Mouse (Mus musculus): Measurements from ENCODE around the gene Rab7b. TPM values are rescaled to one million over a fixed set of nuclear protein-coding genes. Genes with fewer than 3 reads are reported as not detected.

Rab7b gene
- total RNA-seq, 2 experiments from 2014 or later: 3.8 to 4.1 TPM

DNA sequence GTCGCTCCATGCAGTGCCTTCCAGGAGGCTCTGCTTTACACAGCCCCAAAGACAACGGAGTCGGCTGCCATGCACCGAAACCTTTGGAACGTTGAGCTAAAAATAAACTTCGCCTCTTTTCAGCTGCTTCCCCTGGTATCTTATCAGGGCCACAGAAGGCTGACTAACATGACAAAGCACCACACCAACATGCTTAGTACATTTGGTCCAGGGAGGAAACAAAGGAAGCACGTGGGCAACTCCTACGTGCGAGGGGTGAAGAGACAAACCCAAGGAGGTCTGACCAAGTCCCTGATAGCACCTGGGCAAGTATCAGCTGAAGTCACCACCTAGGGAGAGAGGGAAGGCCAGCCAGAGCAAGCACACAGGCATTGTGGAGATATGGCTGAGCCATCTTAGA is 48.0 kb downstream of the Rab7b start:
- DNase-seq (ENCODE audit: low spot score in 2 of 2): no peak

- DNase-seq (ENCODE audit: low spot score in 2 of 2): peak; percentile 75 to 82
Measured at GRCm38 (mm10) chr1:131737269-131737668, 48.8 kb downstream of the Rab7b start.

GRCm38 (mm10) chr1:131738760-131739159 is 50.3 kb downstream of the Rab7b start:
- no peak for DNase-seq (ENCODE audit: low spot score in 2 of 2)

DNA sequence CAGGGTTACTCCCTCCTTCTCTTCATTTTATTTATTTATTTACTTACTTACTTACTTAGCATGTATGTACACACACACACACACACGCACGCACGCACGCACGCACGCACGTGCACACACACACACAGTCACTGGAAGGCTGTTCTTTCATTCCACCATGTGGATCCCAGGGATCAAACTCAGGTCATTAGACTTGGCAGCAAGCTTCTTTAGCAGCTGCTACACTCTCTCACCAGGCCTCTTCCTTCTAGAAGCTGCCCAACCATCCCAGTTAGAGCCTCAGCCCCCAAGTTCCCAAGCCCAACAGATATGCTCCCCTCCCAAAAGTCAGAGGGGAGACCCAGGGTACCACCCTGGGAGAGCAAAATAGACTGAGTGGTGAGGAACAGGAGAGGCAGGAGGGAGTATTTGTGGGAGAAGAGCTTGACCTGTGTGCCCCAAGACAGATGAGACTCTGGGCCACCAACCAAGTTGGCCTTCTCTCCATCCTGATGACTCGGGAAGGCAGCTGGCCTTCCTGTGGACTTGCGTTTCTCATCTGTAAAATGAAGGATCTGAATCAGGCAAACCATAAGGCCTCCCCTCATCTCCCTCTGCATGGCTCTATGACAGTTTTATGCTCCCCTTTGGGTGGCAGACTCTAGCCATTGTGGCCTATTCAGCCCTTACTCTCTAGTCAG is 51.1 kb downstream of the Rab7b start:
- no peak for DNase-seq (ENCODE audit: low spot score in 2 of 2)

- DNase-seq (ENCODE audit: low spot score in 2 of 2): no peak
Measured at GRCm38 (mm10) chr1:131743868-131744464, 55.5 kb downstream of the Rab7b start, which contains the start of gene Slc26a9. Gene Slc26a9, plus strand, starts transcription at chr1:131744022.

GRCm38 (mm10) chr1:131745391-131745790 is 56.9 kb downstream of the Rab7b start:
- DNase-seq (ENCODE audit: low spot score in 2 of 2): no peak

DNA sequence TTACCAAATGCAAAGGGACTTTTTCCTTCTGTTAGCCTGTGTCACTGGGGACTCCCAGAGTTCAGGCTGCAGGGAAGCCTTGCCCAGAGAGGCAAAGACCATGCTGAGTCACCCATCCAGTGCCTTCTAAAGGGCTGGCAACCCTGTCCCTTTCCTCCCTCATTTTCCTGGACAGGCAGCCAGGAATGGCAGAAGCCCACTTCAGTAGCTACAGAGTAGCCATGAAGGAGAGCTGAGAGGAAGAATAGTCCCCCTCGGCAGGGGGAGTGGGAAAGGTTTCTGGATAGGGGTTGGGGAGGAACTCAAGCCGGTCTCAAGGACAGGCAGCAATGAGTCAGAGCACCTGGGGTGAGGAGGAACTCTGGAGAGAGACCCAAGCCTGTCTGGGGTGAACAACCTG is 59.3 kb downstream of the Rab7b start:
- DNase-seq (ENCODE audit: low spot score in 2 of 2): no peak

DNA sequence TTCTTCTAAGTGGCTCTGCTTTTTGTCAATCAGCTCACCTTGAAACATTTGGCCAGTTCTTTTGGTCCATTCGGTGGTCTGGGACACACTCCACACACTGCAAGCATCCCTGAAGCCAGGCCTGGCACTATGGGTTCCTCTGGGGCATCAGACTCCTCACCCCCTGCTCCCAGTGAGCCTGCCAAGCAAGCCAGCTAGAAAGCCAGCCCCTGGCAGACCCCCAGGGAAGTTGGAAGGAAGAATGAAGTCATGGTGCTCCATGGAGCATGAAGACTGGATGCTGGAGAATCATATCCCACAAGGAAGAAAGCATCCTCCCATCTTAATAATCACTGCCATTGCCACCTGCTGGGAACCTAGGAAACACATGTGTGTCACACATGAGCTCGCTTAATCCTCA is 60.1 kb downstream of the Rab7b start:
- no peak for DNase-seq (ENCODE audit: low spot score in 2 of 2)

- DNase-seq (ENCODE audit: low spot score in 2 of 2): no peak
Measured at GRCm38 (mm10) chr1:131749706-131750545, 61.4 kb downstream of the Rab7b start.

- no peak for DNase-seq (ENCODE audit: low spot score in 2 of 2)
Measured at GRCm38 (mm10) chr1:131751181-131751890, 62.8 kb downstream of the Rab7b start.

DNA sequence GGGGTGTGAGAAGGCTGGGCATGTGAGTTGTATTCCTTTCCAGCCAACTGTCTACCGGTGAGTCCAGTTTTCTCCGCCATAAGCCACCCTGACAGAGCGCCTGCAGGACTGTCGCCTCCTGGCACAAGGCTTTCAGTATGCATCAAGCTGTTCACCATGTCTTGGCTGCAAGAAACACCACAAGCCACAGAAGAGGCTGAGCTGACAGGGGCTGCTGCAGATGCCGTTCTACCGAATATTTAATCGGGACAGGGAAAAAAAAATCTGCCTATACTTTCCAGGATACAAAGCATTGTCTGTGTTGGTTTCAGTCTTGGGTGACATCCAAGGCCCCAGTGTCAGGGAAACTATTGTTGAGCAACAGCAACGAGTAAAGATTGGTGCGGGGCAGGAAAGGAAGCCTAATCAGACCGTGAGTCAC is 63.4 kb downstream of the Rab7b start:
- DNase-seq (ENCODE audit: low spot score in 2 of 2): peak in 1 of 2 experiments; percentile 21

DNA sequence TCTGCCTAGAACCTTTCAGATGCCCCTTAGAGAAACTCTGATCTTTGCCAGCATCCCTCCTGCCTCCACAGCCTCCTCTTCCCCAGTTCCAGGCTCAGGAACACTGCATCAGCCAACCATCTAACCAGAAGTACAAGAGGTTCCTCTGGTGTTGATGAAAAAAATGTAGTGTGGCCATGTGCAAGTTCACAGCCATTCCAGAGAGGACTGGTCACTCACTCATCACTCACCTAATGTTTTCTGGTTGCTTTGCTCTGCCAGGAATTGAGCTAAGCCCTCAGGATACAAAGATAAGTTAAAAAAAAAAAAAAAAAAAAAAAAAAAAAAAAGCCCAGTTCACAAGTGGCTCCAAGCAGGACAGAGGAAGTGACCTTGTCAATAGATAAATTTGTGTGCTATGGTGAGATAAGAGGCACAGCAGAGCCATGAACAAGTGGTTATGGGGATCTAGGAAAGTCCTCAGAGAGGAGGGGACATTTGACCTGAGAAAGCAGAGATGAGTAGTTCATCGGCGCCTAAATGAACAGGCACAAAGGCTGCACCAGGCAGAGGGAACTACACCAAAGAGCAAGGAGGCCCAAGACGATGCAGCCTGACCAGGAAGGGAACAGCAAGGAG is 65.8 kb downstream of the Rab7b start:
- DNase-seq (ENCODE audit: low spot score in 2 of 2): no peak

GRCm38 (mm10) chr1:131754916-131755315 is 66.4 kb downstream of the Rab7b start:
- DNase-seq (ENCODE audit: low spot score in 2 of 2): no peak

- no peak for DNase-seq (ENCODE audit: low spot score in 2 of 2)
Measured at GRCm38 (mm10) chr1:131757211-131757610, 68.7 kb downstream of the Rab7b start.

DNA sequence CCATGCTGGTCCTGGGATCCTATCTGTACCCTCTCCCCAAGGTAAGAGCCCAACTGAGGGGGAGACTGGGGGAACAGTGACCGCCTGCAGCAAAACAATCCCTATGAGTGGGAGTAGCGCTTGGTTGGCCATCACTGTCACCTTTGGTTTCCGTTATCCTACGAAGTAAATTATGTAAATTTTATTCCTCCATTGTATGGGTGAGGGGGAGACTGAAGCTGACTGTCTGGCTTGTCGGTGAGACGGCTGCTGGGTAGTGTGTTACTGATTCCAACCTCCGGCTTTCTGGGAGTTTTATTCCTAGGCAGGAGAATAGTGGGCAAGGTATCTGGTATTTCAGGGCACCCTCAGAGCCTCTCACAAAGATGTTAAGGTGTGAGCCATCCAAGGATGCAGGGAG is 70.3 kb downstream of the Rab7b start:
- no peak for DNase-seq (ENCODE audit: low spot score in 2 of 2)

- DNase-seq (ENCODE audit: low spot score in 2 of 2): no peak
Measured at GRCm38 (mm10) chr1:131759667-131760427, 71.4 kb downstream of the Rab7b start.

GRCm38 (mm10) chr1:131760428-131760820 is 71.9 kb downstream of the Rab7b start:
- DNase-seq (ENCODE audit: low spot score in 2 of 2): no peak

DNA sequence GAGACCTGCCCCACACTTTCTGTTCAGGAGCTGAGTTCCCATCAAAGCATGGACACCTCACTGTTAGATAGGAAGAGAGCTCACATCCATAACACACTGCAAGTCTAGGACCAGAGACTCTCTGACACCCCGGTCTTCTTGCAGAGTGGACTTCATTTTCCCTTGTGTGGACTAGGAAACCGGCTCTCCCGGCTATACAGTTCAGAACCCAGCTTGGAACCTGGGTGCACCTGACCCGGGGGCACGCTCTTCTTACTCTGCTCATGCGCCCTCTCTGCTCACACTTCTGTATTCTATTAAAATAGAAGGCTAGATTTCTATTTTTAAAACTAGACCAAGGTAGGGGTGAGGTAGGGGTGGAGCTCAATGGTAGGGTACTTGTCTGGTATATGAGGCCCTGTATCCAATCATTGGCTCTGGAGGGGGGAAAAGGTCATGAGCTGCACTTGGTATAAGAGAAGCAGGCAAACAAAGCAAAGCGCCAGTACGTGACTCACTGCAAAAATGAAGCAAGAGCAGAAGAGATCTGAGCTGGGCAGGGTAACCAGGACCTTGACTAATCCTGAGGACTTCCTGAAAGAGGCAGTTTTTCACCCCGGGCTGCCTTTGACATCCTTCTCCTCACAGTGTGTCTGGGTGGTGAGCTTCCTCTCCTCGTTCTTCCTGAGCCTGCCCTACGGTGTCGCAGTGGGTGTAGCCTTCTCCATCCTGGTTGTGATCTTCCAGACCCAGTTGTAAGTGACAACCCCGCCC is 72.8 kb downstream of the Rab7b start:
- no peak for DNase-seq (ENCODE audit: low spot score in 2 of 2)

GRCm38 (mm10) chr1:131763683-131764082 is 75.2 kb downstream of the Rab7b start:
- DNase-seq (ENCODE audit: low spot score in 2 of 2): no peak

Measured in layer of hippocampus, postnatal 14 days (tissue).